Mouse (Mus musculus): ENCODE results near the gene Satb2. TPM values are rescaled to one million over a fixed set of nuclear protein-coding genes. Genes with fewer than 3 reads are reported as not detected.
A peak's percentile ranks its signal among the peaks of the same experiment; 100 is the strongest.

Gene Satb2
- total and polyA plus RNA-seq, 2 experiments from 2014 or later: 0.12 TPM; not detected in 1

DNA sequence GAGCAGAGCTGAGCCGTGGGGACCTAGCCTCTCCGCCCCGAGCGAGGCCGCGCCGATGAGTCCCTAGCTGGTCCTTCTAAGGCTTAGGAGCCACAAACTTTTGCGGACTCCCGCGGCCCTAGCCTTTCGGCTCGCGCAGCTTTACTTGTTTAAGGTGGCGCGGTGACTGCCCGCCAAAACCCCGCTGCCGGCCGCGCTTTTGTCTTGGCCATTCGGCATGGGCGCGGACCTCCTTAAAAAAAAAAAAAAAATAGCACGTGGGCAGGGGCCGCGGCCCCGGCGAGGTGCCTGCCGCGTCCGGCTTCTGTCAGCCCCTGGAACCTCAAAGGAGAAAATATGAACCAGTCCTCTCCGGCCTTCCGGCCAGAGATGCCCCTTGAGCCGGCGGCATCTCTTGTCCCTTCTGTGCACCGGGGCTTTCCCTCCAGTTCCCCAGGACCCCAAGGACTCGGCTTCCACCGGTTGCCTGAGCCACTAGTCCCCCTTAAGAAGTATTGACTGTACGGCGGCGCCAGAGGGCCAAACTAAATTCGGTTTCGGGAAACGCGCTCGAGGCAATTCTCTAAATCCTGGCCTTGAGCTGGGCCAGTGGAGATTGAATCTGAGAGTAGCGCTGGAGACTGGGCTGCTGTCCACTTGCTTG, 5.4 kb downstream of the Satb2 start:
- Histone ChIP-seq H3K4me1 (ENCODE audit: control insufficient read depth, insufficient read depth) (no peaks in the 10 kb centered on the region; the same call in 1 of the 2 replicates), H3K27ac (ENCODE audit: low read depth) (peak overlapping the region; percentile 47; the same call in 1 of the 2 replicates), H3K4me2 (ENCODE audit: low read depth, low read length) (peak overlapping the region; percentile 100), H3K27me3 (ENCODE audit: control insufficient read depth, insufficient read depth, low read length) (peaks cover 82% of the 10 kb centered on the region), H3K9ac (replicated peaks; ENCODE audit: low read depth, low read length) (peak overlapping the region; percentile 46), H3K4me3 (ENCODE audit: low read depth, low read length) (peak overlapping the region; percentile 64), H3K9me3 (replicated peaks; ENCODE audit: control insufficient read depth, low read length) (no peaks in the 10 kb centered on the region), H3K36me3 (replicated peaks; ENCODE audit: control insufficient read depth, insufficient read depth, low read length) (no peaks in the 10 kb centered on the region)
- DNase-seq (ENCODE audit: low spot score) (peak; percentile 79), ATAC-seq (ENCODE audit: insufficient read depth, low read depth) (peak; percentile 75)
- TF ChIP-seq CTCF (IDR thresholded peaks at IDR 0.05; ENCODE audit: low read depth) (no peak), EP300 (IDR thresholded peaks at IDR 0.05; ENCODE audit: low read depth) (no peak)
- under 1% methylated on average over 44 of the region's 47 CpGs for WGBS

DNA sequence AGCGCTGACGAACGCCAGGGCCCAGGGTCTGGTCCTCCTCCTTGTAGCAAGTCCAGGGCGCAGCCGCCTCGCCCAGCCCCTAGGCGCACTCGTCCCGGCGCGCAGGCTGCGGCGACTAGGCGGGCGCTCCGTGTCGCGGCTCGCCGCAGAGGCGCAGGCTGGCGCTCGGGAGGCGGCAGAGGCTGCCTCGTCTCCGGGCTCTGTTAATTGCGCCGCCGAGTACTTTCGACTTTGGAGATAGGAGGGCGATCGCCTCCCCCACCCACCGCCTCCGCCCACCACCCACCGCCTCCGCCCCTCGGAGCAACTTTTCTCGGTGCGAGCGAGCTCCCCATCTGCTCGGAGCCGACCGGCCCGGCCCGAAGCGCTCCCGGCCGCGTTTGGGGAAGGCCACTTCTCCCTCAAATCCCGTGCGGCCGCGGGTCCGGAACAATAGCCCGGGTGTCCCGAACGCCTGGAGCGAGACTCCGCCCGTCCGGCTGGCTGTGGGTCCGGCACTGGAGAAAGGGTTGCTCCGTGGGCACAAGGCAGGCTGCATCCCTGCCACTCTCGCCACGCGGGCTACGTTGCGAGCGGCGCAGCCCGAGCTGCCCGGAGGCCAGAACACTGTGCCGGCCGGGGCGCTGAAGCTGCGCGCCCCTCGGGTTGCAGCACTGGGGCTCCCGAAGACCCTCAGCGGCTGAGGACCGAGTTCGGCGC, 6.0 kb downstream of the Satb2 start:
- Histone ChIP-seq H3K27ac (ENCODE audit: low read depth) (peak overlapping the region; percentile 47; the same call in 1 of the 2 replicates), H3K4me2 (ENCODE audit: low read depth, low read length) (peak overlapping the region; percentile 100), H3K4me1 (ENCODE audit: control insufficient read depth, insufficient read depth) (no peaks in the 10 kb centered on the region; the same call in 1 of the 2 replicates), H3K9ac (replicated peaks; ENCODE audit: low read depth, low read length) (peak overlapping the region; percentile 46), H3K9me3 (replicated peaks; ENCODE audit: control insufficient read depth, low read length) (no peaks in the 10 kb centered on the region), H3K4me3 (ENCODE audit: low read depth, low read length) (peak overlapping the region; percentile 64), H3K27me3 (ENCODE audit: control insufficient read depth, insufficient read depth, low read length) (peaks cover 81% of the 10 kb centered on the region), H3K36me3 (replicated peaks; ENCODE audit: control insufficient read depth, insufficient read depth, low read length) (no peaks in the 10 kb centered on the region)
- ATAC-seq (ENCODE audit: insufficient read depth, low read depth) (peak; percentile 50), DNase-seq (ENCODE audit: low spot score) (no peak)
- TF ChIP-seq EP300 (IDR thresholded peaks at IDR 0.05; ENCODE audit: low read depth): no peak
- TF ChIP-seq CTCF (IDR thresholded peaks at IDR 0.05; ENCODE audit: low read depth): no peak
- WGBS: under 1% methylated on average over 68 of the region's 83 CpGs

- H3K4me3 ChIP-seq (ENCODE audit: low read depth, low read length): peak overlapping the region; percentile 64
- H3K27ac ChIP-seq (ENCODE audit: low read depth): no peak overlapping the region
- TF ChIP-seq CTCF (IDR thresholded peaks at IDR 0.05; ENCODE audit: low read depth): no peak
- no peak for TF ChIP-seq EP300 (IDR thresholded peaks at IDR 0.05; ENCODE audit: low read depth)
- no peak for DNase-seq (ENCODE audit: low spot score)
- H3K36me3 ChIP-seq (replicated peaks; ENCODE audit: control insufficient read depth, insufficient read depth, low read length): no peaks in the 10 kb centered on the region
- WGBS: 0% methylated on average over 23 of the region's 23 CpGs
- peaks cover 77% of the 10 kb centered on the region for H3K27me3 ChIP-seq (ENCODE audit: control insufficient read depth, insufficient read depth, low read length)
- H3K4me2 ChIP-seq (ENCODE audit: low read depth, low read length): peak overlapping the region; percentile 100
- 0 out of 2 replicates have a peak overlapping the region, but pooled peaks have one; percentile 46 for H3K9ac ChIP-seq (replicated peaks; ENCODE audit: low read depth, low read length)
- no peaks in the 10 kb centered on the region for H3K9me3 ChIP-seq (replicated peaks; ENCODE audit: control insufficient read depth, low read length)
- no peaks in the 10 kb centered on the region; the same call in 1 of the 2 replicates for H3K4me1 ChIP-seq (ENCODE audit: control insufficient read depth, insufficient read depth)
- no peak; the same call in 1 of the 2 replicates for ATAC-seq (ENCODE audit: insufficient read depth, low read depth)
Measured at GRCm38 (mm10) chr1:56971942-56972250, 6.6 kb downstream of the Satb2 start.

DNA sequence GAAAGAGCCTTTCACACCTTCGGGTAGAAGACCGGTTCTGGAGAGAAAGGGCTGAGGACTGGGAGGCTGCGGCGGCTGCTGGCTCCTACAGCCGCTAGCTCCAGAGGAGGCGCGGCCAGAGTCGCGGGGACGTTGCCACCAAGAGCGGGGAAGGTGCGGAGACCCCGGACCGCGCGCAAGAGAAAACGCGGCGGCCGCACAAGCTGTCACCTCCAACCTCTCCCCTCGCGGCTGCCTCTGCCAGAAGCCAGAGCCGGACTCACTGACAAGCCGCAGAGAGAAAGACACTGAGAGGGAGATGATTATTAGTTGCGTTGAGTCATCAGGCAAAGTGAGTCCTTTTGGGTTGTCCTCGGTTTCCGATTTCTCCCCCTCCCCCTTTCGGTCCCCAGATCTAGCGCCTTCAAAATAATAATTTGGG, 7.0 kb downstream of the Satb2 start:
- 0% methylated on average over 27 of the region's 29 CpGs for WGBS
- Histone ChIP-seq H3K4me1 (ENCODE audit: control insufficient read depth, insufficient read depth) (no peaks in the 10 kb centered on the region; the same call in 1 of the 2 replicates), H3K36me3 (replicated peaks; ENCODE audit: control insufficient read depth, insufficient read depth, low read length) (no peaks in the 10 kb centered on the region), H3K4me3 (ENCODE audit: low read depth, low read length) (peak overlapping the region; percentile 64), H3K9ac (replicated peaks; ENCODE audit: low read depth, low read length) (no peak overlapping the region), H3K4me2 (ENCODE audit: low read depth, low read length) (peak overlapping the region; percentile 100), H3K9me3 (replicated peaks; ENCODE audit: control insufficient read depth, low read length) (no peaks in the 10 kb centered on the region), H3K27ac (ENCODE audit: low read depth) (no peak overlapping the region), H3K27me3 (ENCODE audit: control insufficient read depth, insufficient read depth, low read length) (peaks cover 77% of the 10 kb centered on the region)
- TF ChIP-seq CTCF (IDR thresholded peaks at IDR 0.05; ENCODE audit: low read depth) (no peak), EP300 (IDR thresholded peaks at IDR 0.05; ENCODE audit: low read depth) (no peak)
- DNase-seq (ENCODE audit: low spot score) (no peak), ATAC-seq (ENCODE audit: insufficient read depth, low read depth) (no peak)

- Histone ChIP-seq H3K9me3 (replicated peaks; ENCODE audit: control insufficient read depth, low read length) (no peaks in the 10 kb centered on the region), H3K4me2 (ENCODE audit: low read depth, low read length) (peak overlapping the region; percentile 100), H3K9ac (replicated peaks; ENCODE audit: low read depth, low read length) (no peak overlapping the region), H3K4me3 (ENCODE audit: low read depth, low read length) (peak overlapping the region; percentile 64), H3K27ac (ENCODE audit: low read depth) (no peak overlapping the region), H3K36me3 (replicated peaks; ENCODE audit: control insufficient read depth, insufficient read depth, low read length) (no peaks in the 10 kb centered on the region), H3K4me1 (ENCODE audit: control insufficient read depth, insufficient read depth) (no peaks in the 10 kb centered on the region; the same call in 1 of the 2 replicates), H3K27me3 (ENCODE audit: control insufficient read depth, insufficient read depth, low read length) (peaks cover 76% of the 10 kb centered on the region)
- TF ChIP-seq CTCF (IDR thresholded peaks at IDR 0.05; ENCODE audit: low read depth) (no peak), EP300 (IDR thresholded peaks at IDR 0.05; ENCODE audit: low read depth) (no peak)
- DNase-seq (ENCODE audit: low spot score) (no peak), ATAC-seq (ENCODE audit: insufficient read depth, low read depth) (no peak)
- WGBS: 1% methylated on average over 27 of the region's 27 CpGs
Measured at GRCm38 (mm10) chr1:56970740-56971141, 7.7 kb downstream of the Satb2 start.

Data from heart, postnatal 0 days (tissue).